Mouse (Mus musculus) CD4-positive, CD25-positive, alpha-beta regulatory T cell, adult 9 weeks (primary cell): ENCODE data around the gene Kif5c. TPM values are rescaled to one million over a fixed set of nuclear protein-coding genes. Genes with fewer than 3 reads are reported as not detected.

Source experiments
- polyA plus RNA-seq: library from polyadenylated mRNA; unstranded; fragments of 100-300 nt; shearing (Covaris generic); gene quantifications from one replicate; pipeline ENCODE4 v1.2.1, GENCODE M21; 2017

The Kif5c gene
- polyA plus RNA-seq, result 2.0 TPM

DNA sequence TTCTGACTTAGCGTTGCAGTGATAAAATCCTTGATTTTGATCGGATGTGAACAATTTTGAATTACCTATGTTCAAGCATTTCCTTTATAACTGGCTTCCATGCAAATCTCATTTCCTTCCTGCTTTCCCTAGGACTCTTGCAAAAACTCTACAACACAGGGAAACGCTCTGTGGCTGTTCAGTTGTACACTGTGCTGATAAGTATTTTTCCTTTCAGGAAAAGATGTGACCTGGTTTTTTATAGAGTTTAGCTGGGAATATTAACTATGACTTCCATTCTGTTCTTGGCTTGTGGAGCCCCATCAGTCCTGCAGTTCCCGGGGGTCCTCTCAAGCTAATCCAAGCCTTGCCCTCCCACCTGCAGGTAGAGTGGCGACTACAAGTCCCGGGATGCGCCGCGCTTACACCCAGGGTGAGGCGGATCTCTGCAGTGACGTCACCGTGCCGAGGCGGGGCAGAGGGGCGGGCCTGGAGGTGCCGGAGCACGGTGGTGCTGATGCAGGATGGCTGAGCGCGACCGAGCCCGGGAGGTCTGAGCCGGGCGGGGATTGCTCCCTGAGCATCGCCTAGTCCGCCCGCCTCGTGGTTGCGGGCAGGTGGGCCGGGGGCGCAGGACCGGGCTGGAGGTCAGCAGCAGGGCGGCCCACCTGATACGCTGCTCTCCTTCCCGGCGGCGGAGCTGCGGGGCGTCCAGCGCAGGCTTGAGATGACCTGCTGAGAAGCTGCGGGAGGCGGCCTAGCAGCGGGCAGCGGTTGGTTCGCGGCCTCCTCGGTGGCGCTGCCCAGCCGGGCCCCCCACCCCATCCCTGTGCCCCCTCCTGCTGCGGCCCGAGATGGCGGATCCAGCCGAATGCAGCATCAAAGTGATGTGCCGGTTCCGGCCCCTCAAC is at the start of gene Kif5c:
Kif5c (plus strand) TSS at position 470 of the 890 bp plus-strand sequence.

GRCm38 (mm10) chr2:49787376-49788050 is 168.4 kb downstream of the Kif5c start, which contains the start of gene Lypd6b:
Lypd6b (plus strand) TSS chr2:49787688.

Other genes with a start within 250 kb of the Kif5c start
- 5.9 TPM for gene Epc2, start 167.8 kb upstream of the Kif5c start, polyA plus RNA-seq
- 5.1 TPM for gene Lypd6b, start 168.4 kb downstream of the Kif5c start, polyA plus RNA-seq